Mouse (Mus musculus): ENCODE results near the gene Mrpl23.

- TF ChIP-seq POLR2A (IDR thresholded peaks at IDR 0.05; ENCODE audit: low read depth, low read length) (no peak), CTCF (IDR thresholded peaks at IDR 0.05; ENCODE audit: extremely low read depth, insufficient read length, insufficient replicate concordance, low read depth, low read length) (no peak)
These were observed 12.2 kb upstream of the Mrpl23 start for GRCm38 (mm10) chr7:142520331-142520730.

Data from small intestine, adult 2 months (tissue).